Mouse (Mus musculus) heart, embryonic 11.5 days (tissue): ENCODE data around the gene Chst11. TPM values are rescaled to one million over a fixed set of nuclear protein-coding genes. Genes with fewer than 3 reads are reported as not detected.

Experiments used
- ATAC-seq: fragments of 200-750 bp; cut with Nextera tagmentation; replicated peaks from 2 replicates; pipeline ENCODE4 v1.8.0; 2017; ENCODE audit warnings: moderate library complexity; ENCODE audit not compliant: insufficient number of reproducible peaks, low FRiP score, low TSS enrichment
- H3K27ac ChIP-seq: fragments of 300-500 bp; sonication (generic); 2 replicates; pipeline ENCODE4 v1.5.1; 2014; ENCODE audit warnings: mild to moderate bottlenecking, low read depth, low read length
- H3K27me3 ChIP-seq: fragments of 300-500 bp; sonication (generic); 2 replicates; pipeline ENCODE4 v1.6.1; 2014; ENCODE audit warnings: mild to moderate bottlenecking, low read length, mixed read lengths; ENCODE audit not compliant: control insufficient read depth, insufficient read depth
- H3K36me3 ChIP-seq: fragments of 300-500 bp; sonication (generic); 2 replicates; pipeline ENCODE4 v1.6.1; 2014; ENCODE audit warnings: mild to moderate bottlenecking, low read length, moderate library complexity, mixed read lengths; ENCODE audit not compliant: control insufficient read depth, insufficient read depth
- H3K4me1 ChIP-seq: fragments of 300-500 bp; sonication (generic); 2 replicates; pipeline ENCODE4 v1.6.1; 2014; ENCODE audit warnings: low read length; ENCODE audit not compliant: control insufficient read depth, insufficient read depth
- H3K4me2 ChIP-seq: fragments of 300-500 bp; sonication (generic); 2 replicates; pipeline ENCODE4 v1.6.1; 2014; ENCODE audit warnings: mild to moderate bottlenecking, moderate library complexity
- H3K4me3 ChIP-seq: fragments of 300-500 bp; sonication (generic); 2 replicates; pipeline ENCODE4 v1.5.1; 2014; ENCODE audit warnings: low read depth, low read length
- H3K9ac ChIP-seq: fragments of 300-500 bp; sonication (generic); 2 replicates; pipeline ENCODE4 v1.6.1; 2014; ENCODE audit warnings: mild to moderate bottlenecking, low read depth, low read length, moderate library complexity
- H3K9me3 ChIP-seq: fragments of 300-500 bp; sonication (generic); replicated peaks from 2 replicates; pipeline ENCODE4 v1.6.1; 2016; ENCODE audit warnings: low read length; ENCODE audit not compliant: control insufficient read depth
- WGBS: fragments of 180-500 bp; shearing (Covaris S2); extraction: QIAGEN DNeasy Blood & Tissue Kit; methylation state at CpG from one replicate; pipeline ENCODE4 v1.1.7; 2014; ENCODE audit not compliant: insufficient replicate concordance; 5-methylcytosine and 5-hydroxymethylcytosine counted together
- polyA plus RNA-seq: library from polyadenylated mRNA; unstranded; fragments of >200 nt; fragmentation: Nextera tagmentation; extraction: Ambion mirVana; gene quantifications from 2 replicates; pipeline ENCODE4 v1.2.1, GENCODE M21; 2014

The Chst11 gene
- polyA plus RNA-seq, result 3.0 and 3.1 TPM in 2 replicates

DNA sequence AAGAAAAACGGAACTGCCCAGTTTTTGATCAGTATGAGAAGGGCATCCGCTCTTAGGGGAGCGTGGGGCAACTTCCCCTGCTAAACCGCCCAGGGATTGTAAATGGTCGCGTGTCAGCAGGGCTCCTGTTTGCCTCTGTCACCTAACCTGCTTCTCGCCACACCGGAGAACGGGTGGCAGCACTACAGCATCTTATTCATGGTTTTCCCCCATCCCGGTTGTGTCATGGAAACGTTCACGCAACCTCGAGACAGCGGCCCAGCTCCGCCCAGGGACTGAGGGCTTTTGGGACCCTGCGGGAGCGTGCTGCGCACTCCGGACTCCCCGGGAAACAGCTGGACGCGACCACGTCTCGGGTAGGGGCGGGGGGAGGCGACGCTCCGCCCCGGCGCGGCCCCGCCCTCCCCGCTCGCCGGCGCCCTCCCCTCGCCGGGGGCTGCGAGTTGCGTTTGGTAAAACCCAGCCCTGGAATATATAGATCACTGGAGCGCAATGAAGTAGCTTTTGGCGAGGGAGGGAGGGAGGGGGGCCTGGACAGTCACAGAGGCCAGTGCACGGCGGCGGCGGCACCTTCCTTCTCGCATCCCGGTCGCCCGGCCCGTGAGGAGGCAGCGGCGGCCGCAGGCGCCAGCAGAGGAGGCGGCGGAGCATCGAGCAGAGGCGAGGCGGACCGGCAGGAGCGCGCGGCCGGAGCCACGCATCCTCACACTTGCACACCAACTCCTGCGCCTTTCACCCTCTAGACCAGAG is at the start of gene Chst11:
Gene Chst11 (plus strand): TSS at position 549 of the 750 bp plus-strand sequence.
- H3K9me3 ChIP-seq, result no peaks in the 10 kb centered on the region
- H3K27me3 ChIP-seq, result peaks cover 38% of the 10 kb centered on the region
- peak within 1 kb of the TSS; percentile 77 for H3K9ac ChIP-seq
- peak within 1 kb of the TSS; percentile 60 for H3K27ac ChIP-seq
- H3K4me2 ChIP-seq, result peak within 1 kb of the TSS; percentile 97
- under 1% methylated on average over 52 of the region's 67 CpGs for WGBS
- peaks cover 13% of the 10 kb centered on the region for H3K4me1 ChIP-seq
- peak within 1 kb of the TSS; percentile 78 for H3K4me3 ChIP-seq
- H3K36me3 ChIP-seq, result no peaks in the 10 kb centered on the region
- ATAC-seq, result peak; percentile 82

DNA sequence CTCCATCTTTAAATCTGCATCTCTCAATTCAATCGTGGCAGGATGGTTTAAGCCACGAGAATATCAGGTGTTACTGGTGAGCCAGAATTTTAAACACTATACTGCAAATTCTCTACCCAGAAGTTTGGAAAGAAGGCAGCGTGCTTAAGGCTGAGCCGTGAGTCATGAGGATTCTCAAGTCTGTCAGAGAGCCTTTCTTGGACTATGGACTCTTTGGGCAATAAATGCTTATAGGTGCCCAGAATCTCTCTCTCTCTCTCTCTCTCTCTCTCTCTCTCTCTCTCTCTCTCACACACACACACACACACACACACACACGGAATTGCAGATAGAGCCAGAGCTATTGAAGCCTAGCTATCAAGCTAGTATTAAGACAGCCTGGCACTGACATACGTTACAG is 49.5 kb upstream of the Chst11 start:
- H3K9me3 ChIP-seq, result no peaks in the 10 kb centered on the region
- WGBS, result 76% methylated on average over 6 of the region's 6 CpGs
- no peak overlapping the region for H3K9ac ChIP-seq
- ATAC-seq, result no peak
- H3K4me3 ChIP-seq, result no peak overlapping the region
- 0 out of 2 replicates have a peak, but pooled peaks cover 2% of the 10 kb centered on the region for H3K27me3 ChIP-seq
- no peak overlapping the region for H3K4me2 ChIP-seq
- H3K27ac ChIP-seq, result no peak overlapping the region
- H3K4me1 ChIP-seq, result no peaks in the 10 kb centered on the region
- H3K36me3 ChIP-seq, result no peaks in the 10 kb centered on the region

- WGBS, result 81% methylated on average over 4 of the region's 4 CpGs
Observed at GRCm38 (mm10) chr10:82953415-82953814, 31.9 kb upstream of the Chst11 start.

GRCm38 (mm10) chr10:82955117-82955516 is 30.2 kb upstream of the Chst11 start:
- H3K4me1 ChIP-seq, result peaks cover 2% of the 10 kb centered on the region; the same call in 1 of the 2 replicates
- H3K9ac ChIP-seq, result no peak overlapping the region
- no peaks in the 10 kb centered on the region; the same call in 1 of the 2 replicates for H3K9me3 ChIP-seq
- 93% methylated on average over 18 of the region's 18 CpGs for WGBS
- no peak overlapping the region for H3K4me2 ChIP-seq
- H3K27me3 ChIP-seq, result no peaks in the 10 kb centered on the region; the same call in 1 of the 2 replicates
- H3K4me3 ChIP-seq, result no peak overlapping the region
- no peak for ATAC-seq
- no peak overlapping the region for H3K27ac ChIP-seq
- no peaks in the 10 kb centered on the region for H3K36me3 ChIP-seq

More at GRCm38 (mm10) chr10:82953415-82953814, 31.9 kb upstream of the Chst11 start:
- Histone ChIP-seq H3K27ac (no peak overlapping the region), H3K9ac (no peak overlapping the region), H3K36me3 (no peaks in the 10 kb centered on the region), H3K27me3 (no peaks in the 10 kb centered on the region; the same call in 1 of the 2 replicates), H3K4me3 (no peak overlapping the region), H3K4me2 (no peak overlapping the region), H3K4me1 (peaks cover 2% of the 10 kb centered on the region), H3K9me3 (no peaks in the 10 kb centered on the region; the same call in 1 of the 2 replicates)
- ATAC-seq, result no peak

- Histone ChIP-seq H3K9ac (no peak overlapping the region), H3K27me3 (no peaks in the 10 kb centered on the region), H3K36me3 (no peaks in the 10 kb centered on the region), H3K4me2 (no peak overlapping the region), H3K9me3 (no peaks in the 10 kb centered on the region; the same call in 1 of the 2 replicates), H3K27ac (no peak overlapping the region), H3K4me1 (peaks cover 2% of the 10 kb centered on the region; the same call in 1 of the 2 replicates), H3K4me3 (no peak overlapping the region)
- no peak for ATAC-seq
- WGBS, result 60% methylated on average over 5 of the region's 5 CpGs
Observed at GRCm38 (mm10) chr10:82958218-82958761, 27.0 kb upstream of the Chst11 start.

DNA sequence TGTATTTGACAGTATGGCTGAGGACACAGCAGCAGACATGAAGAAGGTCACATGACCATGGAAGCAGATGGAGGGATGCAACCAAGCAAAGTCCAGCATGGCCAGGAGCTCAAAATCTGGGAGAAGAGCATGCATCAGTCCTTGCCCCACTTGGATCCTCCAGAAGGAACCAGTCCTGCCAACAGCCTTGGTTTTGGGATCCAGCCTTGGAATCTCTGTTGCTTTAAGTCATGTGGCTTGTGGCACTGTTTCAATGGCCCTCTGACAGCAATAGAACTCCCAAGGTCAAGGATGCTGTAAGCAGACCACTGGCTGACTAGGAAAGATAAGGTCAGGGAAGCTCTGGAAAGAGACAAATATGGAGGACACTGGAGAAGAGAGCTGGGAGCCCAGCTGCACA is 26.0 kb upstream of the Chst11 start:
- Histone ChIP-seq H3K9ac (no peak overlapping the region), H3K4me3 (no peak overlapping the region), H3K9me3 (no peaks in the 10 kb centered on the region), H3K27me3 (no peaks in the 10 kb centered on the region), H3K27ac (no peak overlapping the region), H3K36me3 (no peaks in the 10 kb centered on the region), H3K4me1 (peaks cover 2% of the 10 kb centered on the region; the same call in 1 of the 2 replicates), H3K4me2 (no peak overlapping the region)
- no peak for ATAC-seq

GRCm38 (mm10) chr10:82961302-82961701 is 24.0 kb upstream of the Chst11 start:
- no peak overlapping the region for H3K4me2 ChIP-seq
- no peak overlapping the region for H3K4me3 ChIP-seq
- H3K36me3 ChIP-seq, result no peaks in the 10 kb centered on the region
- no peak overlapping the region for H3K27ac ChIP-seq
- H3K9me3 ChIP-seq, result no peaks in the 10 kb centered on the region
- H3K9ac ChIP-seq, result no peak overlapping the region
- ATAC-seq, result no peak; the same call in 1 of the 2 replicates
- 49% methylated on average over 7 of the region's 7 CpGs for WGBS
- H3K27me3 ChIP-seq, result no peaks in the 10 kb centered on the region
- H3K4me1 ChIP-seq, result peaks cover 2% of the 10 kb centered on the region; the same call in 1 of the 2 replicates

- WGBS, result 79% methylated on average over 4 of the region's 4 CpGs
- no peak overlapping the region for H3K4me2 ChIP-seq
- no peak overlapping the region for H3K9ac ChIP-seq
- no peaks in the 10 kb centered on the region for H3K36me3 ChIP-seq
- no peaks in the 10 kb centered on the region for H3K27me3 ChIP-seq
- no peaks in the 10 kb centered on the region for H3K9me3 ChIP-seq
- no peak overlapping the region for H3K27ac ChIP-seq
- H3K4me3 ChIP-seq, result no peak overlapping the region
- no peak for ATAC-seq
- peaks cover 2% of the 10 kb centered on the region; the same call in 1 of the 2 replicates for H3K4me1 ChIP-seq
Observed at GRCm38 (mm10) chr10:82962018-82962417, 23.3 kb upstream of the Chst11 start.
